Mouse (Mus musculus) layer of hippocampus, adult 8-10 months (tissue): ENCODE data around the gene Zup1. TPM values are rescaled to one million over a fixed set of nuclear protein-coding genes. Genes with fewer than 3 reads are reported as not detected.
"Not testable (repeated sequence)": the region's sequence is repeated elsewhere in the genome, so short reads cannot be mapped to it uniquely, and the experiment has no call there.

Experiments
- DNase-seq, 2 experiments: peaks; one replicate each; pipeline ENCODE4 v3.0.0; 2022; ENCODE audit warnings: low spot score in 2 of 2
- total RNA-seq, 4 experiments: library from RNA; stranded (reverse); gene quantifications; 2 replicates each; pipeline ENCODE4 v1.2.4; 2022

Gene Zup1
- total RNA-seq, result 10 to 100 TPM; 15.7 to 23.6 (median 17.9) TPM

DNA sequence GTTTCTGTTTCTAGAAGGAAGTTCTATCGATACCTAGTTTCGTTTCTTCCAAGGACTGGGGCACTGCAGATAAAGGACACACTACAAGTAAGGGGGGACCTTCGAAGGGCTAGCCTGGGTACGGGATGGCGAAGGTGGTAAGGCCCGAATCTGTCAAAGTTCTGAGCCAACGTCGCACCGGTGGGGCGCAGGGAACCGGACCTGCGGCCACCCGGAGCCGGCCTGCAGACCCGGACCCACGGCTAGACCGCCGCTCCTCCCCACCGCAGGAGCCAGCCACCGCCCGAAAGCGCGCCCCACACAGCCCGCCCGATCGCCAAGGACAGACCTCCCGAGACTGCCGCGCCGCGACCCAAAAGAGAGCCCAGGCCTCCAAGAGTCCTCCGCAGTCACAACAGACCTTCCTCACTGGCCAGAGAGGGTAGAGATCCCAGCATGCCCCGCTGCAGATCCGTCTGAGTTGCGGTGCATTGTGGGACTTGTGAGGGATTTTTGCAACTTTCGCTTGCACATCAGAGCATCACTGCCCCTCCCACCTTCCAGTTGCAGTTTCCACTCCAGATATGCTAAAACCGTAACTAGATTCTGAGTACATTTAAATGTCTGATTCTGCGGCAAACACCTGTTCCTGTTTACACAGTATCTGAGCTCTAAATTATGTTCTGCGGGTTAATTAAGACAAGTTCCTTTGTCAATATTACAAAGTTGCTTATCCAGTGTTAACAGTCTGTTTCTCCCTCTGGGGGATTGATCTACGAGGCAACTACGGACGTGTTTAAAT is at the start of gene Zup1:
Gene Zup1, minus strand, starts transcription at position 467 of the 781 bp plus-strand sequence.
- DNase-seq, result peak; percentile 74 to 83

GRCm38 (mm10) chr10:33998397-33998796 is 47.3 kb upstream of the Zup1 start:
- no peak for DNase-seq

- not testable (repeated sequence) for DNase-seq
These were observed 45.6 kb upstream of the Zup1 start for GRCm38 (mm10) chr10:33996686-33997085.

- peak; percentile 43 to 67 for DNase-seq
These were observed 35.7 kb upstream of the Zup1 start for GRCm38 (mm10) chr10:33986771-33987170.

DNA sequence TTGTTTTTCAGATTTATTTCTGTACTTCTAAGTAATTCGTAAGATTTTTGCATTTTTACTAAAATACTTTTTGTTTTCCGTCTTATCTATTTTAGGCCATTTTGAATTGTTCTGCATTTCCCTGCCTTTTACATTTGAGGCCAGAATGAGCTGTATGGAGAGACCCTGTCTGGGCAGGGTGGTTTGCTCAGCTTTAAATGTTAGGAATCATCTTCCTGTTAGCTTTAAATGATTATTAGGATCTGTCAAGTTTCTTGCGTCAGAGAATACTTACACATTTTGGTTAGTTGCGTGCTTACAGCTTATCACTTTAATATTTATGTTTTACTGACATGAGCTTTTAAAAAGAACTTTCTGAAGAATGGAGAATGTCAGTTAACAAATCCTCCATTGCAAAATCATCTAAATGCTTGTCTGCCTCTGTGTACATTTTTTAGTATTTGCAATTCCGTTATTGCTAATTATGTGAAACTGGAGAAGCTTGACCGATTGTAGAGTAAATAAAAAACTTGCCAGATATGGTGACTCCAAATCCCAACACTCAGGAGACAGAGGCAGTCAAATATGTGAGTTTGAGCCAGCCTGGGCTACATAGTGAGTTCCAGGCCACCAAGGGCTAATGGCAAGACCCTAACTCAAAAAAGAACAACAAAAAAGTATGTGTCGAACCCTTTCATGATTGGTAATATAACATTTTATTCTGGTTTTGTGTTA is 23.9 kb upstream of the Zup1 start:
- DNase-seq, result no peak

- no peak for DNase-seq
These were observed 1.4 kb upstream of the Zup1 start for GRCm38 (mm10) chr10:33952509-33952908.

DNA sequence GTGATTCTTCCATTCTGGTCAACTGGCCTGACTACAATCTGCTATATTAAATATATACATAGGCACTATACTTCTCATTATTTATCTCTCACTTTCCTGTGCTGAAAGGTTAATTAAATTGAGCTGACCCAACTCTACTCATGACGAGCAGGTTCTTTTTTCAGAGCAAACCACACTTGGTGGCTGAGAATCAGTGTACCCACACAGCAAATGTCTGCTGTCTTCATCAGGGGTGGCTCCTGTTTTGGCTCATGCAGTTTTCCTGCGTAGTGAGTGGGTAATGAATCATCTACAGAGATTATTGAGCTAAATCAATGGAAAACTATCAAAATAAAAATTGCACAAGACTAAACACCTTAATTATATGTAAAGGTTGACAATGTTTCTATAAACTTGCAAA is 4.7 kb downstream of the Zup1 start:
- peak; percentile 8 for DNase-seq

DNA sequence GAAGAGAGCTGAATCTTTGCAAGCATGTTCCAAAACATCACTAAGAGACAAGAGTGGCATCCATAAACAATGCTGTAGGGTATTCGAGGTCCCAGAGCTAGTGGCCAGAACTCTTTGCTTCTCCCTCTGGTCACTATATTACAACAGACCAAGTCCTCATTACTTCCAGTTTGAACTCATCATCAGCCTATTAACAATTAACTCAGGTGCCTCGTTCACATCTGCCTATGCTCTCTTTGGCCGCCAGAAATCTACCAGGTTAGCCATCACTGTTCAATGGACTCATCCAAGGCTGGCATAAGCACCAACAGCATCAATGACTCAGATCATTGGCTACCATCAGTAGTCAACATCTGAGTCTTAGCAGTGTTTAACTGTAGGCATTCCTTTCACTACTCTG is 5.7 kb downstream of the Zup1 start:
- no peak for DNase-seq

GRCm38 (mm10) chr10:33940702-33941101 is 10.4 kb downstream of the Zup1 start:
- no peak for DNase-seq

GRCm38 (mm10) chr10:33905489-33905888 is 45.6 kb downstream of the Zup1 start:
- no peak for DNase-seq

DNA sequence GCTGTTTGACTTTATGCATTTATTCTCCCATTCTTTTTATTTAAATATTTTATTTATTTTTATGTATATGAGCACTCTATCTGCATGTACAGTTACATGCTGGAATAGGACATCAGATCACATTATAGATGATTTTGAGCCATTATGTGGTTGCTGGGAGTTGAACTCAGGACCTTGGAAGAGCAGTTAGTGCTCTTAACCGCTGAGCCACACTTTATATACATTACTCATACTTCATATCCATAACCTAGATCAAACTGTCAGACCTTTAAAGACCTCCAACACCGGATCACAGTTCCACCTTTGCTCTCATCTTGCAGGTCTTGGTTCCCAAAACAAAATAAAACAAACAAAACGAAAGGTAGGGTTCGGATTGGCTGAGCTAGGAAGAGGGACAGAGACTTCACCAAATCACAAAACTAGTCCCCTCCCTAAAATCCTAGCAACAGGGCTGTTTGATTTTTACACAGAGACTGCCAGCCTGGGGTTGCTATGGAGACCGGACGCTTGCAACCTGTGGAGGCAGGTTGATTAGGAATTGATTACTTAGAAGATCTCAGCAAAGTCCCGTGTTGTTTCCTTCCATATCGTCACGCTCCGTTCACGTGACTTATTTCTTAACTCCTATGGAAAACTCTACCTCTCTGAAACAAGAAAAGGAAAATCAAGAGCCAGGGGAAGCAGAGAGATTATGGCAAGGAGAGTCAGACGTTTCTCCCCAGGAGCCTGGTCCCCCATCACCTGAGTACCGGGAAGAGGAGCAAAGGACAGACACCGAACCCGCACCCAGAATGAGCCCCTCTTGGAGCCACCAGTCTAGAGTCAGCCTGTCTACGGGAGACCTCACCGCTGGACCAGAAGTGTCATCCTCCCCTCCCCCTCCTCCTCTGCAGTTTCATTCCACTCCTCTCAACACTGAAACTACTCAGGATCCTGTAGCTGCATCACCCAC is 46.3 kb downstream of the Zup1 start, which contains the start of gene Rsph4a:
Gene Rsph4a, plus strand, starts transcription at position 582 of the 952 bp plus-strand sequence.
- DNase-seq, result peak; percentile 62 to 70

DNA sequence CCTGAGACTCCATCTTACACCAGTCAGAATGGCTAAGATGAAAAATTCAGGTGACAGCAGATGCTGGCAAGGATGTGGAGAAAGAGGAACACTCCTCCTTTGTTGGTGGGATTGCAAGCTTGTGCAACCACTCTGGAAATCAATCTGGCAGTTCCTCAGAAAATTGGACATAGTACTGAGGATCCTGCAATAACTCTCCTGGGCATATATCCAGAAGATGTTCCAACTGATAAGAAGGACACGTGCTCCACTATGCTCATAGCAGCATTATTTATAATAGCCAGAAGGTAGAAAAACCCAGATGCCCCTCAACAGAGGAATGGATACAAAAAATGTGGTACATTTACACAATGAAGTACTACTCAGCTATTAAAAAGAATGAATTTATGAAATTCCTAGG is 49.5 kb downstream of the Zup1 start:
- not testable (repeated sequence) for DNase-seq

- not testable (repeated sequence) for DNase-seq
These were observed 68.7 kb downstream of the Zup1 start for GRCm38 (mm10) chr10:33882411-33882810.

- no peak for DNase-seq
These were observed 78.2 kb downstream of the Zup1 start for GRCm38 (mm10) chr10:33872672-33873398.

- DNase-seq, result no peak
These were observed 80.6 kb downstream of the Zup1 start for GRCm38 (mm10) chr10:33870441-33870840.

Other genes with a start within 250 kb of the Zup1 start
- gene Sult3a2, start 164.6 kb downstream of the Zup1 start, total RNA-seq, result 1 to 10 TPM in 2 of 4 experiments, under 1 TPM in 2; 0.36 to 1.3 (median 0.99) TPM
- gene Sult3a1, start 93.5 kb downstream of the Zup1 start, total RNA-seq, result not detected
- 1 to 10 TPM; 4.4 to 6.5 (median 5.9) TPM for gene Rsph4a, start 46.2 kb downstream of the Zup1 start, total RNA-seq
- 100 to 1,000 TPM in 2 of 4 experiments, 10 to 100 TPM in 2; 91.2 to 114 (median 99.7) TPM for gene Rwdd1, start 68.4 kb upstream of the Zup1 start, total RNA-seq
- gene Trappc3l, start 86.3 kb upstream of the Zup1 start, total RNA-seq, result not detected
- gene Calhm4, start 93.0 kb upstream of the Zup1 start, total RNA-seq, result under 1 TPM in 1 of 4 experiments, not detected in 3; 0.17 TPM
- gene Calhm5, start 145.2 kb upstream of the Zup1 start, total RNA-seq, result 1 to 10 TPM; 3.1 to 5.3 (median 3.9) TPM
- gene Calhm6, start 176.7 kb upstream of the Zup1 start, total RNA-seq, result 1 to 10 TPM in 2 of 4 experiments, under 1 TPM in 1, not detected in 1; 0.43 to 1.1 (median 1.0) TPM